Mouse (Mus musculus): ENCODE data around the gene 2310030G06Rik. TPM values are rescaled to one million over a fixed set of nuclear protein-coding genes. Genes with fewer than 3 reads are reported as not detected.
A peak's percentile ranks its signal among the peaks of the same experiment; 100 is the strongest.

The 2310030G06Rik gene
- total RNA-seq, 2 experiments from 2014 or later: 6.5 to 7.1 TPM

GRCm38 (mm10) chr9:50742744-50743143 is 3.6 kb downstream of the 2310030G06Rik start:
- DNase-seq: no peak

DNA sequence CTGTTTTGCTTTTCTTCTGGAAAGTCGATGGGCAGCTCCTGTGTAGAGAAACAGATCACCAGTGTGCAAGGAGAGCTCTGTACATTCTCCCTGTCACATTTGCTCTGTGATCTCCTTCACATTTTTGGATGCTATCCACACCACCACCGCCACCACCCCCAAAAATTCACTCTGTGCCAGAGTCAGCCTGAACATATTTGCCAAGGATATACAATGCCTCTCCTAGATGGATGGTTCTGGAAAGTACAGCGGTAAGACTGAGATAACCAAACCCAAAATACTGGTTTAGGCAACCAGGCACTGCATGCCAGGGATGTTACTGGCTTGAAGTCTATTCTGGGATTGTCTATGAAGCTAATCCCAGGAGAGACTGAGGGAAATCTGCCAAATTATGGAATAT is 4.1 kb downstream of the 2310030G06Rik start:
- no peak for DNase-seq

- DNase-seq: no peak
Measured at GRCm38 (mm10) chr9:50740867-50741784, 5.2 kb downstream of the 2310030G06Rik start.

DNA sequence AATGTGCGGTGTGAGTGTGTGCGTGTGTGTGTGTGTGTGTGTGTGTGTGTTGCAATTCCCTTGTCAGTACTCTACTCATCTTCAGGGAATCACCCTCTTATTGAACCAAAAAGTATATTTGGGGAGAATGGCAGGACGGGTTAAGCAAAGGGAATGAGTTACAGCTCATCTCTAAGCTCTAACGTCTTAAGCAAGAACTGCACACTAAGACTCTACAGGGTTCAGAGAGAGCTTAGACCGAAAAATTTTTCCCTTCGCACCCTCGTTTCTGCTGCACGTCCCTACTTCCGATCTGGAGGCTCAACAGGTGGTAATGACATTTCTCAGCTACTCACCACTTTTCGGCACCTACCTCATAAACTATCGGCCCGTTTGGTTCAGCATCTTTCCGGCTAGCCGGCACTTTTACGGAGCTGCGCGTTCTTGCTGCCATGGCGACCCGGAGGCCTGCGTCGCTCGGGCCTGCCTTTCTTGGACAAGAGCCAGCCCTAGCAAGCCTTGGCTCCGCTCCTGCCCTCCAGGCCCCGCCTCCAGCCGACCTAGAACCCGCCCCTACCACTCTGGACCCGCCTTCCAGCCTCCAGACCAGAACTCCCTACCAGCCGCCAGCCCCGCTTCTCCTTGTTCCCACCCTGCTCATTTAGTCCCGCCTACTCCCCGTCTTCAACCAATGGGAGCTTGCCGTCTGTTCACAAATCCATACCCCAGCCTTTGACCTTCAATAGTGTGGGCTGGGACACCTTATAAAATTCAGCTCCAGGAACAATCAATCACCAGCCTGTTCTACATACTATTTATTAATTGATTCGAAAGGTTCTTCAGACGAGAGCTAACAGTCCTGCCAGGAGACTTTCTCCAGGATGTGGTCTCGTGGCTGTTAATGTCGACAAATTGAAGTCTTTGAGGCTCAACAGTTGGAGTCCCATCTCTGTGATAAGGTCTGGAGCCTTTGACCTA is 7.1 kb downstream of the 2310030G06Rik start, which contains the start of gene Dixdc1:
Gene Dixdc1 (minus strand): TSS at position 604 of the 957 bp plus-strand sequence.
- DNase-seq: peak; percentile 97

DNA sequence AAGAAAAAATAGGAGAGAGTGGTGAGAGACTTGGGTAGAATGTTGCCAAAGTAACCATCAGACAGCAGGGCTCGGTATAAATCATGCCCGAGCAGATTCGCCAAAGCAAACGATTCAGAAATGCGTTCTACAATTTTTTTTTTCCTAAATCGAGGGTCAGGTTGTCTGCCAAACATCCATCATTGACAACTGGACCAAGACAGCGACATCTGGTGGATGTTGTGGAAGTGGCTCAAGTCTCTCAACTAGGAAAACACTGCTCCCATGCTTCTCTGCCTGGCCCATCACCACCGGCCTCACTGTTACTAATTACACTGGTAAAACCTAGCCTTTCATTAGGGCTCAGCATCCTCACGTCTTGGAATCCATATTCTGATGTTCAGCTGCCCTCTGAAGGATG is 11.3 kb downstream of the 2310030G06Rik start:
- peak; percentile 67 for DNase-seq

GRCm38 (mm10) chr9:50732560-50732959 is 13.8 kb downstream of the 2310030G06Rik start:
- DNase-seq: no peak

DNA sequence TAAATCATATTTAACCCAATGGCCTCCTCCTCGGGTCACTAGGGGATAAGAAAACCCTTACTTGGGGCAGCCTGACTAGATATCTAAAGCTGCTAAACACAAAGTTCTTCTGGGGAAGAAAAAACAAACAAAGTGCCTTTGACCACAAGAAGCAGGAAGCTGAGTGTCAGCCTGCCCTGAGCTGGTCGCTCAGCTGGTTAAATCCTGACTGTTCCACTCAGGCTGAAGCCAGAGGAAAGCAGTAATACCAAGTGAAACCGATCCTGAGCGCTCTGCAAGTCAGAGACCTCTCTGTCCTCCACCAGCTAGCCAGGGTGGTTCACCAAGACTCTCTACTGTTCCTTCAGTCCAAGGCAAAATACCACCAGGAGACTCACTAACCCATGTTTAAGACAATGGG is 16.7 kb downstream of the 2310030G06Rik start:
- no peak for DNase-seq

- peak; percentile 82 for DNase-seq
Measured at GRCm38 (mm10) chr9:50727925-50728651, 18.2 kb downstream of the 2310030G06Rik start.

DNA sequence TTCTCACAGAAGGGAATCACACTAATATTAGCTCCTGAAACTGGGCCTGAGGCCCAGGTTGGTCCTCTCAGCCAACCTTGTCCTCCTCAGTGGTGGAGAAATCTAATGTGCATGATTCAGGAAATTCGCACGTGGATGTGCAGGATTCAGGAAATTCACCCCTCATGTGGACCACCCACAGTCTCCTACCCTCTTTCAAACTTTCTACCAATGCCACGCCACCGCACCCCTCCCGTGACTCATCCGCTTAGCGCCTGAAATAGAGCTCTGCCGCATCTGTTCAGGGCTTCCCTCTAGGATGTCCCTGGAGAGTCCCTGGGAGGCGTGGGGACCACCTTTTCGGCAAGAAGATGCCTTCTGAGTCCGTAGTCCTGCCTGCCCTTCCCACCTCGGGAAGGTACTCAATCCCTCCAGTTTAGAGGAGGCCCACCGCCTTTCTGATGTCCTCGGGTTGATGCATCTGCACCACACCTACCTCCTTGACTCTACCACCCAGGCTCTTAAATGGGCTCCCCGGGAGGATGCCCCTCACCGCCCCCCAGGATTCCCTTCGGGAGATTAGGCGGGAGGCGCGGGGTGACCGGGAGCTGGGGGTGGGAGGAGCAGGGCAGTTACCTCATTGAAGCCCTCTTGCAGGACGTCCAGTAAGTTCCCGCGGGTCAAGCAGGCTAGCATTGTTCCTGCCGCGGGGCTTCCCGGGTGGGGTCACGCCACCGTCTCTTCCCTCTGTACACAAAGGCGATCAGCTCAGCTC is 19.0 kb downstream of the 2310030G06Rik start:
- peak; percentile 36 for DNase-seq

DNA sequence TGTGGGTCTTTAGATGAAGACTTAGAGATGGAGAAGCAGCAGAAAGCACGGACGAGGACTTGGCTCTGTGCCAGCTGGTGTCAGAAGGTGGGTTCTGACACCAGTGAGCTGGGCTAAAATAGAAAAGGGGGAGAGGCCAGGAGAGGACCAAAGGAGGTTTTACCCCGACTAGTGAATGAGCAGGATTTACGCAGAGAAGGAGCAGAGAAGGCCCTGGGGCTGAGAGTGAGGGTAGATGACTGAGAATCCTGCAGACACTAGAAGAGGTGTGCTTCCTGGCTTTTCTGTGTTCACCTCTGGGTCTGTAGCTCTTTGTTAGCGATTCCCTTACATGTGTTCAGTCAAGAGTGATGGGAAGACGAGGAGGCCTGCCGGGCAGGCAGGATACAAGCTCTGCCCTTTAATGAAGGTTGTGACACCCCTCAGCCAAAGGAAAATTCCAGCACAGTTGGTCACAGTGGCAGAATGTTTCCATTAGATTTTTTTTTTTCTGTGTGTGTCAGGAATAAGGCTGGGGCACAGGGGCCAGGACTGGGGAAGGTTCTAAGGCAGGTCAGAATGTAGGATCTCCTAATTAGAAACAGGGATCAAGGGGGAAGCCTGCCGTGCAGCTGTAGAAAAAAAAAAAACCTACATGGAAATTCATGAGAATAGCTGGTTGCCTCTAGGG is 20.3 kb downstream of the 2310030G06Rik start:
- no peak for DNase-seq

DNA sequence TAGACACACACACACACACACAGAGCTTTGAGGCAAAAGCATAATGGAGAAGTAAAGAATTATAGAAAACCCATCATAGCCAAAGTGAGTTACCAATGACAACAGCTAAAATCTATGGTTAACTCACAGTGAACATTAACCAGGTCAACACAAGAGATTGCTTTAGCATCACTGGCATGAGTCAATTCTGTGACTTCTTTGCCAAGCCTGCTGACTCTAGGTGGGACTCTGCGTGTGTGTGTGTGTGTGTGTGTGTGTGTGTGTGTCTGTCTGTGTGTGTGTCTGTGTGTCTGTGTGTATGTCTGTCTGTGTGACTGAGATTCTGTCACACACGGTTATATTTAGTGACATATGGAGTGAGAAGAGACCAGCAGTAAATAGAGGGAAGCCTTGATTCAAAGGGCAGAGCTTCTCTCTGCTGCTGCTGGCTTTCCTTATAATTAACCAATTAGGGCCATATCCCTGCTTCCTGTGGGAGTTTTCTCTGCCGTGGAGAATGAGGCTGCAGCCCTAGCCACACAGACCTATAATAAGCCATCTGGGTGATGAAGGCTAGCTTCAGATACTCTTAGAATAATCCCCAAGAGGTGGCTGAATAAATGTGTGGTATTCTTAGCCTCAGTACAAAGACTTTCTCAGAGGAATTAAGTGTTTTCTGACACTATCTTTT is 21.5 kb downstream of the 2310030G06Rik start:
- DNase-seq: no peak

GRCm38 (mm10) chr9:50724147-50724546 is 22.2 kb downstream of the 2310030G06Rik start:
- DNase-seq: no peak

- DNase-seq: peak; percentile 88
Measured at GRCm38 (mm10) chr9:50723406-50723805, 22.9 kb downstream of the 2310030G06Rik start.

DNA sequence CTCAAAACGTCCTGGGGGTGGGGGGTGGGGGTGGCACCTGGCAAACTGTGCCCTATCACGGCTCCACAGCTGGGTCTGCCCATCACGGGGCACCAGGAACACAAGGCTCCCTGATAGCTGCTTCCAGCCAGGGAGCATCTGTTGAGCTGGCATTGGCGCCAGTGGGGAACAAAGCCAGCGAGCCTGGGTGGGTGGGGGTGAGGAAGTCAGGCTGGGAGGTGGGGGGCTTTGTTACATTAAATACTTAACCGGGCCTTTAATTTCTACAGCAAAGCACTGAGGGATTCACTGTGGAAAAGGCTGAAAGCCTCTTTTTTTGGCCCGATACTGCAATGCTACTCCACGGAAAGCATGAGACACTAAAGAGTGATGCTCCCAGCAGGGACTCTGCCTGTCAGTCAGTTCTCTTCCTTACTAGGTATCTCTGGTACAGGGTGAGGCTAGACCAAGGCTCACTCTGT is 23.9 kb downstream of the 2310030G06Rik start:
- DNase-seq: no peak

- DNase-seq: no peak
Measured at GRCm38 (mm10) chr9:50721061-50721460, 25.3 kb downstream of the 2310030G06Rik start.

GRCm38 (mm10) chr9:50718878-50719277 is 27.5 kb downstream of the 2310030G06Rik start:
- DNase-seq: no peak

DNA sequence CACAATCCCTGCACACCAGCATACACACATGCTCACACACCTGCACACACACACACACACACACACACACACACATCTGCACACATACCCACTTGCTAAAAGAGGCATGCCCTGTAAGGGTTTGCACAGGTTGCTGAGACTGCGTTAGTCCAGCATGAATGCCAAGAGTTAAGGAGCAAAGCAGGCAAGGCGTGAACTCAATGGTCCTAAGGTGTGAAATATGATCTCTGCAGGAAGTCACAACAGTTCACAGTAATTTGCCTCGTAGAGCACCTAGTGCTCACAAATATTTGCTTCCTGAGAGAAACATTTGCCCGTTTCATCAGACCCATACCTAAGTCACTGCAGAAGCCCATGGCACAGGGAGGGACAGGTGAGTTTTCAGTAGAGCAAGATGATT is 32.1 kb downstream of the 2310030G06Rik start:
- no peak for DNase-seq

GRCm38 (mm10) chr9:50711337-50711736 is 35.0 kb downstream of the 2310030G06Rik start:
- no peak for DNase-seq

GRCm38 (mm10) chr9:50709108-50709507 is 37.2 kb downstream of the 2310030G06Rik start:
- peak; percentile 54 for DNase-seq

- no peak for DNase-seq
Measured at GRCm38 (mm10) chr9:50704907-50705306, 41.4 kb downstream of the 2310030G06Rik start.
